Mouse (Mus musculus) midbrain, postnatal 0 days (tissue): ENCODE data around the gene Gm6525. TPM values are rescaled to one million over a fixed set of nuclear protein-coding genes. Genes with fewer than 3 reads are reported as not detected.

Source experiments
- ATAC-seq: fragments of 200-750 bp; cut with Nextera tagmentation; 2 replicates; pipeline ENCODE4 v1.8.0; 2017; ENCODE audit warnings: moderate number of reproducible peaks, mild to moderate bottlenecking, moderate TSS enrichment, moderate library complexity; ENCODE audit not compliant: low FRiP score
- DNase-seq: peaks from one replicate; pipeline ENCODE4 v3.0.0-alpha.2; 2015; ENCODE audit warnings: low spot score
- H3K27ac ChIP-seq: fragments of 300-500 bp; sonication (generic); 2 replicates; pipeline ENCODE4 v1.5.1; 2014; ENCODE audit warnings: low read depth, mild to moderate bottlenecking, low read length, mixed read lengths
- H3K27me3 ChIP-seq: fragments of 300-500 bp; sonication (generic); 2 replicates; pipeline ENCODE4 v1.6.1; 2014; ENCODE audit warnings: low read length, control low read depth, mixed read lengths; ENCODE audit not compliant: insufficient read depth
- H3K36me3 ChIP-seq: fragments of 300-500 bp; sonication (generic); 2 replicates; pipeline ENCODE4 v1.6.1; 2014; ENCODE audit warnings: low read length, control low read depth, mixed read lengths; ENCODE audit not compliant: insufficient read depth
- H3K4me1 ChIP-seq: fragments of 300-500 bp; sonication (generic); 2 replicates; pipeline ENCODE4 v1.6.1; 2014; ENCODE audit warnings: mild to moderate bottlenecking, control low read depth, antibody characterized with exemption, low read length, mixed read lengths; ENCODE audit not compliant: insufficient read depth
- H3K4me2 ChIP-seq: fragments of 300-500 bp; sonication (generic); 2 replicates; pipeline ENCODE4 v1.6.1; 2014; ENCODE audit warnings: low read depth, mild to moderate bottlenecking, low read length, mixed read lengths; ENCODE audit not compliant: poor library complexity, severe bottlenecking
- H3K4me3 ChIP-seq: fragments of 300-500 bp; sonication (generic); 2 replicates; pipeline ENCODE4 v1.5.1; 2014; ENCODE audit warnings: low read depth, mild to moderate bottlenecking, low read length, moderate library complexity
- H3K9ac ChIP-seq: fragments of 300-500 bp; sonication (generic); replicated peaks from 2 replicates; pipeline ENCODE4 v1.6.1; 2014; ENCODE audit warnings: mild to moderate bottlenecking, low read length, moderate library complexity, mixed read lengths; ENCODE audit not compliant: poor library complexity, severe bottlenecking
- H3K9me3 ChIP-seq: fragments of 300-500 bp; sonication (generic); 2 replicates; pipeline ENCODE4 v1.6.1; 2016; ENCODE audit warnings: low read length, control low read depth
- CTCF ChIP-seq: IDR thresholded peaks from 2 replicates; pipeline ENCODE4 v1.5.1; 2016; ENCODE audit warnings: antibody characterized with exemption, mild to moderate bottlenecking
- WGBS: fragments of 180-500 bp; shearing (Covaris S2); extraction: QIAGEN DNeasy Blood & Tissue Kit; methylation state at CpG from one replicate; pipeline ENCODE4 v1.1.7; 2014; 5-methylcytosine and 5-hydroxymethylcytosine counted together
- polyA plus RNA-seq: library from polyadenylated mRNA; unstranded; fragments of >200 nt; fragmentation: Nextera tagmentation; extraction: Ambion mirVana; gene quantifications from 2 replicates; pipeline ENCODE4 v1.2.1, GENCODE M21; 2015
- total RNA-seq: library from RNA; depleted of rRNA; stranded (reverse); fragments of >200 nt; gene quantifications from 2 replicates; pipeline ENCODE4 v1.2.3, GENCODE M21; 2014; rRNA removed

Gene Gm6525
- total RNA-seq (0.90 TPM in 1 of 2 replicates, not detected in the other), polyA plus RNA-seq (1.0 and 2.2 TPM in 2 replicates)

- H3K27ac ChIP-seq, result no peak within 1 kb of the TSS
Observed at GRCm38 (mm10) chr3:84173581-84174154, at the start of gene Gm6525. TSS of gene Gm6525 (plus strand) at chr3:84174104.

GRCm38 (mm10) chr3:84125704-84126289, 48.1 kb upstream of the Gm6525 start:
- Histone ChIP-seq H3K4me3 (no peak overlapping the region), H3K9ac (no peak overlapping the region), H3K27me3 (no peaks in the 10 kb centered on the region), H3K4me2 (no peak overlapping the region), H3K27ac (no peak overlapping the region), H3K9me3 (no peaks in the 10 kb centered on the region), H3K36me3 (no peaks in the 10 kb centered on the region), H3K4me1 (no peaks in the 10 kb centered on the region)
- DNase-seq, result no peak
- ATAC-seq, result no peak
- WGBS, result 69% methylated on average over 6 of the region's 6 CpGs
- TF ChIP-seq CTCF, result no peak

More at GRCm38 (mm10) chr3:84173581-84174154, at the start of gene Gm6525:
- TF ChIP-seq CTCF, result no peak
- DNase-seq, result no peak
- Histone ChIP-seq H3K9ac (no peak within 1 kb of the TSS), H3K4me3 (no peak within 1 kb of the TSS), H3K9me3 (no peaks in the 10 kb centered on the region), H3K36me3 (peaks cover 28% of the 10 kb centered on the region), H3K4me2 (no peak within 1 kb of the TSS), H3K4me1 (no peaks in the 10 kb centered on the region), H3K27me3 (no peaks in the 10 kb centered on the region)
- ATAC-seq, result no peak
- 65% methylated on average over 11 of the region's 11 CpGs for WGBS

GRCm38 (mm10) chr3:84126721-84127120, 47.2 kb upstream of the Gm6525 start:
- Histone ChIP-seq H3K36me3 (no peaks in the 10 kb centered on the region), H3K27ac (no peak overlapping the region), H3K27me3 (no peaks in the 10 kb centered on the region), H3K9ac (no peak overlapping the region), H3K4me1 (no peaks in the 10 kb centered on the region), H3K4me2 (no peak overlapping the region), H3K9me3 (no peaks in the 10 kb centered on the region), H3K4me3 (no peak overlapping the region)
- ATAC-seq (no peak), DNase-seq (no peak)
- TF ChIP-seq CTCF, result no peak
- 88% methylated on average over 3 of the region's 3 CpGs for WGBS

- H3K27ac ChIP-seq, result no peak overlapping the region
- DNase-seq (no peak), ATAC-seq (no peak)
- no peaks in the 10 kb centered on the region for H3K27me3 ChIP-seq
- H3K4me2 ChIP-seq, result no peak overlapping the region
- 59% methylated on average over 2 of the region's 2 CpGs for WGBS
- no peak for TF ChIP-seq CTCF
- H3K9me3 ChIP-seq, result no peaks in the 10 kb centered on the region
- no peaks in the 10 kb centered on the region for H3K4me1 ChIP-seq
- no peaks in the 10 kb centered on the region for H3K36me3 ChIP-seq
- H3K9ac ChIP-seq, result no peak overlapping the region
- no peak overlapping the region for H3K4me3 ChIP-seq
Observed at GRCm38 (mm10) chr3:84127431-84127830, 46.5 kb upstream of the Gm6525 start.

GRCm38 (mm10) chr3:84128871-84129870, 44.7 kb upstream of the Gm6525 start:
- Histone ChIP-seq H3K4me3 (no peak overlapping the region), H3K9ac (no peak overlapping the region), H3K27ac (no peak overlapping the region), H3K36me3 (no peaks in the 10 kb centered on the region), H3K27me3 (no peaks in the 10 kb centered on the region), H3K4me1 (no peaks in the 10 kb centered on the region), H3K4me2 (no peak overlapping the region), H3K9me3 (no peaks in the 10 kb centered on the region)
- TF ChIP-seq CTCF, result no peak
- no peak for ATAC-seq
- DNase-seq, result no peak
- 81% methylated on average over 11 of the region's 11 CpGs for WGBS

GRCm38 (mm10) chr3:84130776-84131175, 43.1 kb upstream of the Gm6525 start:
- H3K4me3 ChIP-seq, result no peak overlapping the region
- no peaks in the 10 kb centered on the region for H3K36me3 ChIP-seq
- no peaks in the 10 kb centered on the region for H3K27me3 ChIP-seq
- H3K9me3 ChIP-seq, result no peaks in the 10 kb centered on the region
- TF ChIP-seq CTCF, result no peak
- WGBS, result 73% methylated on average over 5 of the region's 5 CpGs
- no peak overlapping the region for H3K27ac ChIP-seq
- no peaks in the 10 kb centered on the region for H3K4me1 ChIP-seq
- ATAC-seq, result no peak
- no peak overlapping the region for H3K4me2 ChIP-seq
- H3K9ac ChIP-seq, result no peak overlapping the region
- no peak for DNase-seq
